Mouse (Mus musculus): ENCODE measurements around the gene Olfr788. TPM values are rescaled to one million over a fixed set of nuclear protein-coding genes. Genes with fewer than 3 reads are reported as not detected.

Gene Olfr788
- not detected for total RNA-seq (2022)

DNA sequence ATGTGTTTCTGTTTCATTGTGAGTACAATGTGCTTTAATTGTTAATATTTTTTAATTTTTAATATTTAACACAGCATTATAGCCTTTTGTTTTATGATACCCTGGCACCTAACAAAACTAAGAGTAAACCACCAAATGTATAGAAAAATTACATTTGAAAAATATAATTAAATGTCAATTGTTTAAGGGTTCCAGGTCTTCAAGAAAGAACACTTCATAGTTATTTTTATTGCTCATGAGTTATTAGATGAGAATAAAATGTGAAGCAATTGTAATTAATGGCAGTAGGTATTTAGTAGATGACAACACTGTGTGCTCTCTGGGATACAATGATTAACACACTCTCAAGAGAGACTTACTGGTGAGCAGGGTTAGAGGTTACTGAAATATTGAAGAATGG is at the start of gene Olfr788:
Olfr788 (plus strand) TSS at position 301 of the 400 bp plus-strand sequence.
- DNase-seq (ENCODE audit: low spot score in 2 of 2): no peak

- DNase-seq (ENCODE audit: low spot score in 2 of 2): no peak
Measured at GRCm38 (mm10) chr10:129427006-129427405, 43.8 kb upstream of the Olfr788 start, which contains the start of gene Olfr786. TSS of gene Olfr786 (plus strand) at chr10:129427306.

- no peak for DNase-seq (ENCODE audit: low spot score in 2 of 2)
Measured at GRCm38 (mm10) chr10:129461562-129461961, 9.2 kb upstream of the Olfr788 start, which contains the start of gene Olfr787. TSS of gene Olfr787 (plus strand) at chr10:129461862.

DNA sequence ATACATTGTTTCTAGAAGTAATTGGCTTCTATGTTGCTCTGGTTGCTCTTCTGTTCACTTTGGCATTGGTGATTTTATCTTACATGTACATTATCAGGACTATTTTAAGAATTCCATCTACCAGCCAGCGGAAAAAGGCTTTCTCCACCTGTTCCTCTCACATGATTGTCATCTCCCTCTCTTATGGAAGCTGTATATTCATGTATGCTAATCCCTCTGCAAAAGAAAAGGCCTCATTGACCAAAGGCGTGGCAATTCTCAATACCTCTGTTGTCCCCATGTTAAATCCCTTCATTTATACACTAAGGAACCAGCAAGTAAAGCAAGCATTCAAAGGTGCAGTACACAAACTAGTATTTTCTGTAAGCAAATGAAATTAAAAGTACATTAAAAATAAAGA is 2.5 kb downstream of the Olfr788 start:
- no peak for DNase-seq (ENCODE audit: low spot score in 2 of 2)

GRCm38 (mm10) chr10:129473723-129474122 is 2.9 kb downstream of the Olfr788 start:
- no peak for DNase-seq (ENCODE audit: low spot score in 2 of 2)

DNA sequence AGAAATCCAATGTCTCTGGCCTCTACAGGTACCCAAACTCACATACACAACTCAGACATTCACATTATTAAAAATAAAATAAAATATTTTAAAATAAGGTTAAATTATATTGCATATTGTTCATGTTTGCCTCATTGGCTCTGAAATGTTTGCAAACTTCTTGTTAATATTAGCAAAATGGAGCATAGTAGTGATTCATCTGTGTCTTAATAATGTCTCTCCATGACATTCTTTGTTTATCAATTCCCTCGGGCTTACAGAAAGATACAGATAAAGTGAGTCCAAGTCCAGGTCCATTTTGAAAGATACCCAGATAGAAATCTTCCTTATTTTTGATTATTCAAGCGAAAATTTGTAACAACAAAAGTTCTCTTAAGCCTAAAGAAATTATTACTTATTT is 13.7 kb downstream of the Olfr788 start, which contains the start of gene Olfr789:
Olfr789 (plus strand) TSS at position 301 of the 400 bp plus-strand sequence.
- no peak for DNase-seq (ENCODE audit: low spot score in 2 of 2)

- peak in 1 of 2 experiments; percentile 43 for DNase-seq (ENCODE audit: low spot score in 2 of 2)
Measured at GRCm38 (mm10) chr10:129490101-129490500, 19.3 kb downstream of the Olfr788 start.

DNA sequence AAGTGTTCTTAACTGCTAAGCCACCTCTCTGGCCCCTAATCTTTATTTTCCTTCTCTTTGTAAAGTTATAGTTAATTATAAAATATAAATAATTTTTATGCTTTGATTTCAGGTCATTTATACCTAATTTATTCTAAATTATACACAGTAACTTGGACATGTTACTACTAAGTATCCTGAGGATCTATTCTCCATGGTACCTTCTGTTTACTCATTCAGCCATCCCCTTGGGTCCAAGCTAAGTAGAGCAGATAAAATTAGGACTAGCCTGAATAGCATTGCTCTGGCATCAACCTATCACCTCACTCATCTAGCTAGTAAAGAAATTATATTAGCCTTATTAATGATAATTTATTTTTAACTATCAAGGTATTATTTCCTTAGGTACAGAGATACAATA is 27.4 kb downstream of the Olfr788 start, which contains the start of gene Olfr790:
Olfr790 (plus strand) TSS at position 301 of the 400 bp plus-strand sequence.
- DNase-seq (ENCODE audit: low spot score in 2 of 2): no peak

- DNase-seq (ENCODE audit: low spot score in 2 of 2): no peak
Measured at GRCm38 (mm10) chr10:129521492-129521891, 50.7 kb downstream of the Olfr788 start, which contains the start of gene Olfr791. TSS of gene Olfr791 (plus strand) at chr10:129521792.

Other genes with a start within 250 kb of the Olfr788 start
- not detected for gene Olfr774, start 234.8 kb upstream of the Olfr788 start, total RNA-seq (2022)
- not detected for gene Olfr775, start 222.6 kb upstream of the Olfr788 start, total RNA-seq (2022)
- gene Olfr776, start 211.9 kb upstream of the Olfr788 start, total RNA-seq (2022): not detected
- not detected for gene Olfr777, start 199.5 kb upstream of the Olfr788 start, total RNA-seq (2022)
- not detected for gene Olfr780, start 152.9 kb upstream of the Olfr788 start, total RNA-seq (2022)
- not detected for gene Olfr781, start 142.1 kb upstream of the Olfr788 start, total RNA-seq (2022)
- not detected for gene Olfr782, start 122.1 kb upstream of the Olfr788 start, total RNA-seq (2022)
- under 1 TPM; 0.12 to 0.26 (median 0.16) TPM for gene Olfr784, start 86.9 kb upstream of the Olfr788 start, total RNA-seq (2022)
- not detected for gene Olfr785, start 65.6 kb upstream of the Olfr788 start, total RNA-seq (2022)
- not detected for gene Olfr786, start 43.7 kb upstream of the Olfr788 start, total RNA-seq (2022)
- gene Olfr787, start 9.1 kb upstream of the Olfr788 start, total RNA-seq (2022): not detected
- not detected for gene Olfr789, start 13.8 kb downstream of the Olfr788 start, total RNA-seq (2022)
- gene Olfr790, start 27.5 kb downstream of the Olfr788 start, total RNA-seq (2022): not detected
- not detected for gene Olfr791, start 50.8 kb downstream of the Olfr788 start, total RNA-seq (2022)
- gene Olfr792, start 68.2 kb downstream of the Olfr788 start, total RNA-seq (2022): not detected
- gene Olfr794, start 96.7 kb downstream of the Olfr788 start, total RNA-seq (2022): not detected
- gene Olfr796, start 141.6 kb downstream of the Olfr788 start, total RNA-seq (2022): not detected
- not detected for gene Olfr798, start 156.9 kb downstream of the Olfr788 start, total RNA-seq (2022)
- gene Olfr799, start 166.5 kb downstream of the Olfr788 start, total RNA-seq (2022): not detected
- not detected for gene Olfr800, start 186.7 kb downstream of the Olfr788 start, total RNA-seq (2022)
- gene Olfr801, start 202.9 kb downstream of the Olfr788 start, total RNA-seq (2022): not detected
- under 1 TPM in 1 of 4 experiments, not detected in 3; 0.11 TPM for gene Olfr802, start 217.2 kb downstream of the Olfr788 start, total RNA-seq (2022)
- gene Olfr803, start 223.3 kb downstream of the Olfr788 start, total RNA-seq (2022): not detected
- gene Olfr804, start 232.2 kb downstream of the Olfr788 start, total RNA-seq (2022): not detected

Measured in left cerebral cortex, adult 8-10 months (tissue).